ENCODE assay signal across 13 mouse cellular contexts in genomic region chr12:102575541-102576329, GRCm38 (mm10). TPM values are rescaled to one million over a fixed set of nuclear protein-coding genes. Genes with fewer than 3 reads are reported as not detected.
DNase-seq lines count a peak whose midpoint lies in the region; ATAC-seq and TF ChIP-seq lines count a peak whose summit lies in the region.
"Had no signal": no experiment of that assay in that cellular context is flagged by ENCODE, and none has a peak within 500 bp of the region (broad histone marks: within the 10 kb centered on the region; RNA-seq: fewer than 3 reads in every experiment).

No protein-coding gene starts in this region.

- peak in 2 of 3 experiments; percentile 26 to 28; a peak in 4 of 6 replicates for TF ChIP-seq CTCF in MEL (IDR thresholded peaks at IDR 0.05 in 2 of 3, conservative IDR thresholded peaks at IDR 0.05 in 1 of 3; ENCODE audit: control insufficient read depth in 1 of 3, insufficient read depth in 1 of 3, low read depth in 2 of 3, low read length in 3 of 3, poor library complexity in 1 of 3, severe bottlenecking in 1 of 3)
- TF ChIP-seq CTCF in liver, postnatal 0 days (IDR thresholded peaks at IDR 0.05; ENCODE audit: low read depth): peak; percentile 44; the same call in 1 of the 2 replicates

- no peak overlapping the region for H3K4me2 ChIP-seq in kidney, embryonic 16.5 days (replicated peaks; ENCODE audit: low read depth, low read length)
- H3K4me2 ChIP-seq in liver, postnatal 0 days (ENCODE audit: low read depth, low read length): no peak overlapping the region
- H3K4me2 ChIP-seq: embryonic facial prominence, embryonic 12.5 days; heart, embryonic 15.5 days; hindbrain, embryonic 15.5 days; liver, embryonic 13.5 days; neural tube, embryonic 13.5 days had no signal

- no peaks in the 10 kb centered on the region for H3K4me1 ChIP-seq in kidney, embryonic 16.5 days (ENCODE audit: insufficient read depth, low read length)
- H3K4me1 ChIP-seq in MEL (ENCODE audit: control insufficient read depth in 1 of 2, insufficient read depth in 2 of 2, low read length in 2 of 2): no peaks in the 10 kb centered on the region
- H3K4me1 ChIP-seq in liver, postnatal 0 days (ENCODE audit: insufficient read depth): no peaks in the 10 kb centered on the region
- H3K4me1 ChIP-seq: embryonic facial prominence, embryonic 12.5 days; hindbrain, embryonic 15.5 days; neural tube, embryonic 13.5 days had no signal

- no peak overlapping the region for H3K9ac ChIP-seq in kidney, embryonic 16.5 days (replicated peaks; ENCODE audit: low read length)
- H3K9ac ChIP-seq in MEL (ENCODE audit: control insufficient read depth, low read depth, low read length, poor library complexity, severe bottlenecking): no peak overlapping the region
- H3K9ac ChIP-seq in liver, postnatal 0 days (replicated peaks): no peak overlapping the region
- H3K9ac ChIP-seq: embryonic facial prominence, embryonic 12.5 days; heart, embryonic 15.5 days; hindbrain, embryonic 15.5 days; liver, embryonic 13.5 days; neural tube, embryonic 13.5 days had no signal

- no peak for TF ChIP-seq EP300 in MEL (IDR thresholded peaks at IDR 0.05; ENCODE audit: low read depth in 1 of 2, low read length in 2 of 2)
- TF ChIP-seq EP300 in liver, postnatal 0 days (IDR thresholded peaks at IDR 0.05; ENCODE audit: low read depth): no peak

- H3K79me2 ChIP-seq in MEL (ENCODE audit: control insufficient read depth, insufficient read depth, low read length, poor library complexity): no peaks in the 10 kb centered on the region

- H3K4me3 ChIP-seq in kidney, embryonic 16.5 days (ENCODE audit: low read length): no peak overlapping the region
- no peak overlapping the region for H3K4me3 ChIP-seq in MEL (ENCODE audit: control insufficient read depth in 1 of 2, insufficient read depth in 1 of 2, low read depth in 2 of 2, low read length in 2 of 2)
- H3K4me3 ChIP-seq in liver, postnatal 0 days (ENCODE audit: low read depth, low read length): no peak overlapping the region
- H3K4me3 ChIP-seq: embryonic facial prominence, embryonic 12.5 days; heart, embryonic 15.5 days; hindbrain, embryonic 15.5 days; liver, embryonic 13.5 days; neural tube, embryonic 13.5 days had no signal

- H3K9me3 ChIP-seq in kidney, embryonic 16.5 days (ENCODE audit: low read length): no peaks in the 10 kb centered on the region
- no peaks in the 10 kb centered on the region for H3K9me3 ChIP-seq in MEL (replicated peaks; ENCODE audit: insufficient read depth, low read length)
- H3K9me3 ChIP-seq in liver, postnatal 0 days (ENCODE audit: low read length): no peaks in the 10 kb centered on the region
- H3K9me3 ChIP-seq: embryonic facial prominence, embryonic 12.5 days; heart, embryonic 15.5 days; hindbrain, embryonic 15.5 days; liver, embryonic 13.5 days; neural tube, embryonic 13.5 days had no signal

- H3K27me3 ChIP-seq in kidney, embryonic 16.5 days (ENCODE audit: insufficient read depth, low read length): no peaks in the 10 kb centered on the region
- H3K27me3 ChIP-seq in MEL (ENCODE audit: control insufficient read depth in 1 of 2, insufficient read depth in 2 of 2, low read length in 2 of 2): no peaks in the 10 kb centered on the region
- H3K27me3 ChIP-seq in liver, postnatal 0 days (ENCODE audit: insufficient read depth, low read length): no peaks in the 10 kb centered on the region
- H3K27me3 ChIP-seq: embryonic facial prominence, embryonic 12.5 days; heart, embryonic 15.5 days; hindbrain, embryonic 15.5 days; liver, embryonic 13.5 days; neural tube, embryonic 13.5 days had no signal

- ATAC-seq in kidney, embryonic 16.5 days (ENCODE audit: low FRiP score, low TSS enrichment): no peak
- ATAC-seq in liver, postnatal 0 days: no peak

- peak; percentile 20 for TF ChIP-seq RAD21 in MEL (IDR thresholded peaks at IDR 0.05; ENCODE audit: low read depth, low read length)

- DNase-seq in kidney, adult 18-20 months: peak; percentile 36
- DNase-seq in A20 (ENCODE audit: low read depth, low spot score) (peak; percentile 36), MEL (ENCODE audit: low read depth, low spot score) (peak; percentile 23)
- DNase-seq in liver, postnatal 0 days: no peak
- DNase-seq in left cerebral cortex, adult 8-10 months (ENCODE audit: low spot score in 2 of 2): no peak
- DNase-seq in ovary, postnatal 36 days (ENCODE audit: low spot score): no peak
- DNase-seq: liver, embryonic 13.5 days had no signal

- H3K27ac ChIP-seq in kidney, embryonic 16.5 days (ENCODE audit: low read length): no peak overlapping the region
- no peak overlapping the region for H3K27ac ChIP-seq in MEL (ENCODE audit: control insufficient read depth, low read depth, low read length)
- no peak overlapping the region for H3K27ac ChIP-seq in liver, postnatal 0 days (ENCODE audit: low read depth)
- H3K27ac ChIP-seq: embryonic facial prominence, embryonic 12.5 days; heart, embryonic 15.5 days; hindbrain, embryonic 15.5 days; liver, embryonic 13.5 days; macrophage; neural tube, embryonic 13.5 days had no signal

- peaks cover 19% of the 10 kb centered on the region; the same call in 1 of the 2 replicates for H3K36me3 ChIP-seq in kidney, embryonic 16.5 days (ENCODE audit: insufficient read depth, low read length)
- no peaks in the 10 kb centered on the region for H3K36me3 ChIP-seq in MEL (ENCODE audit: control insufficient read depth in 1 of 2, insufficient read depth in 2 of 2, low read length in 2 of 2)
- peaks cover 19% of the 10 kb centered on the region for H3K36me3 ChIP-seq in liver, postnatal 0 days (replicated peaks; ENCODE audit: insufficient read depth, low read length)
- H3K36me3 ChIP-seq: heart, embryonic 15.5 days; liver, embryonic 13.5 days had no signal

- WGBS in kidney, embryonic 16.5 days: 69% methylated on average over 5 of the region's 5 CpGs
- 80% methylated on average over 5 of the region's 5 CpGs for WGBS in liver, postnatal 0 days (ENCODE audit: insufficient replicate concordance)

- no peak for TF ChIP-seq POLR2A in MEL (IDR thresholded peaks at IDR 0.05; ENCODE audit: control insufficient read depth in 1 of 2, insufficient read depth in 1 of 2, low read depth in 1 of 2, low read length in 2 of 2, poor library complexity in 1 of 2)

TF ChIP-seq in MEL, 35 proteins besides CTCF, POLR2A, EP300 and RAD21:
- TF ChIP-seq SMC3 (IDR thresholded peaks at IDR 0.05; ENCODE audit: low read depth, low read length): peak; percentile 46
- no peak for TF ChIP-seq JUND (IDR thresholded peaks at IDR 0.05; ENCODE audit: low read depth, low read length)

RNA-seq across cellular contexts. Expression of gene Chga, which starts 21.0 kb away (rescaled TPM):
- polyA plus RNA-seq in kidney, embryonic 16.5 days (2015; fragmentation: Nextera tagmentation; extraction: Ambion mirVana): 5.4 and 13.7 TPM in 2 replicates
- not detected in 2 replicates for total RNA-seq in MEL (2012; rRNA removed)
- not detected for polyA plus RNA-seq in MEL (2012; ENCODE audit: insufficient read depth in 1 of 2, insufficient read length in 2 of 2, low read depth in 1 of 2, low replicate concordance in 2 of 2, missing spikeins in 1 of 2)
- polyA plus RNA-seq in liver, postnatal 0 days (2015; fragmentation: Nextera tagmentation; extraction: Ambion mirVana): 0.45 and 0.83 TPM in 2 replicates
- 100 to 1,000 TPM; 151 to 178 (median 173) TPM for total RNA-seq in left cerebral cortex, adult 8-10 months (2022)
- polyA plus RNA-seq: macrophage had no signal

Comparison
In these comparisons a context has a peak if more than half of its experiments do, and no peak if none do; other contexts are left out.
1. DNase-seq: peak in kidney, adult 18-20 months (single experiment), A20 (single experiment) and MEL (single experiment); none in liver, postnatal 0 days (single experiment), left cerebral cortex, adult 8-10 months (0 of 2) and ovary, postnatal 36 days (single experiment).